Mouse (Mus musculus): ENCODE measurements around the gene Igfbp6.

GRCm38 (mm10) chr15:102097991-102098555, 46.1 kb upstream of the Igfbp6 start:
- TF ChIP-seq MAFK (IDR thresholded peaks at IDR 0.05; ENCODE audit: insufficient replicate concordance, low read length) (no peak), MEF2A (IDR thresholded peaks at IDR 0.05; ENCODE audit: borderline replicate concordance, low read depth, low read length) (no peak), POLR2A (IDR thresholded peaks at IDR 0.05; ENCODE audit: low read depth, low read length) (0 out of 2 replicates have a peak, but pooled peaks have one; percentile 11)
